ENCODE assay signal across 25 mouse cellular contexts in the genomic region with DNA sequence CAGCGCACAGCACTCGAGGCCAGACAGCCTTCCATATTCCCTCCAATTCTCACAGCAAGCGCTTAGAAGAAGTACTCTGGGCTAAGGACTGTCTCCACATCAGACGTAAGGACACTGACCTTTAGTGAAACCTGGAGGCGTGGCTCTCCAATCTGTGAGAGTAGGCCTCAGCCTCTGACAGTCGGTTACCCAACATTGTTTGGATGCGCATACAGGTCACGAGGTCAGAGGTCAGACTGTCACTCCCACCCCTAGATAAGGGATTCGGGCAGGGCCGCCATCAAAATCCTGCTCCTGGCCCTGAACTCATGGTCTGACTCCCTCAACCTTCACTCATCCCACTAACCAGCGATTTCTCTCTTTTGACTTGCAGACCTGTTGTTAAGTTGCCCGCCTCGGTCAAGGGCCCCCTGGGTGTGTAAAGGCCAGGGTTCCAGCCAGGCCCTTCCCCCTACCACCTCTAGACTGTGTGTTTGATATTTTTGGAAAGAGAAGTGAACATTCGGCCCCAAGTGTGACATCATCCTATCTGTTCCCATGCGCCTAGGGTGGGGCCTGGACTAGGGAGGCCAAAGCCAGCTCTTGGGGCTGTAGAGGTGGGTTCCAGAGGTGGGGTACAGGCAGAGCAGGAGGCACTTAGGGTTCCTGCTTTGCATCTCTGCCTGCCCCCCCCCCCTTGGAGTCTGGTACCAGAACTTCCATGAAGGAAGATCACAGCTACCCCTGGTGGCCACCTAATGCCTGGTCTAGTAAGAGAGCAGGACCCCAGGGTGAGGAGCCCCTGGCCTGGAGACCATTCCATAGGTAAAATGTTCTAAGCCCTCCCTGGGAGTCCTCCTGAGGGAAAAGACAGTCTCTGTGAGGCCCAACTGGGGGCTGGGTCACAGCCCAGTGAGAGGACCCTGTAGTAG. TPM values are rescaled to one million over a fixed set of nuclear protein-coding genes. Genes with fewer than 3 reads are reported as not detected.
DNase-seq lines count a peak whose midpoint lies in the region; TF ChIP-seq lines count a peak whose summit lies in the region.
"Had no signal": no experiment of that assay in that cellular context is flagged by ENCODE, and none has a peak within 500 bp of the region (broad histone marks: within the 10 kb centered on the region; RNA-seq: fewer than 3 reads in every experiment).

No protein-coding gene starts in this region.

- peaks cover 6% of the 10 kb centered on the region; the same call in 1 of the 2 replicates for H3K36me3 ChIP-seq in heart, adult 2 months (ENCODE audit: control insufficient read depth, insufficient read depth, low read length)
- H3K36me3 ChIP-seq: heart, embryonic 10.5 days; kidney, embryonic 15.5 days had no signal

- WGBS in heart, adult 2 months, result 83% methylated on average over 15 of the region's 15 CpGs

- TF ChIP-seq CTCF in heart, adult 2 months (IDR thresholded peaks at IDR 0.05), result peak; percentile 27
- peak; percentile 50 for TF ChIP-seq CTCF in layer of hippocampus, adult 2 months (conservative IDR thresholded peaks at IDR 0.05)

- peak overlapping the region; percentile 84; the same call in 1 of the 2 replicates for H3K27ac ChIP-seq in heart, adult 2 months
- H3K27ac ChIP-seq in layer of hippocampus, adult 2 months, result no peak overlapping the region
- H3K27ac ChIP-seq: heart, embryonic 10.5 days; hindbrain, embryonic 14.5 days; kidney, embryonic 15.5 days had no signal

- DNase-seq in heart, adult 2 months, result no peak
- DNase-seq in heart, adult 8-10 months (ENCODE audit: low spot score), result no peak
- no peak for DNase-seq in layer of hippocampus, adult 2 months (ENCODE audit: low spot score in 2 of 2)
- DNase-seq in layer of hippocampus, adult 11-12 months (ENCODE audit: low spot score), result no peak
- DNase-seq in retina, embryonic 14.5 days (ENCODE audit: low spot score), result peak; percentile 24
- DNase-seq in retina, postnatal 1 day, result no peak
- no peak for DNase-seq in spleen, postnatal 10 days (ENCODE audit: low spot score in 2 of 2)
- DNase-seq in urinary bladder, postnatal 36 days (ENCODE audit: low spot score in 2 of 2), result no peak
- DNase-seq: B cell, adult 2 months; cerebellum, adult 11 months; cerebellum, postnatal 36 days; lung, postnatal 4 days; midbrain, embryonic 14.5 days; right cerebral cortex, adult 18-20 months; thymus, postnatal 4 days had no signal

- TF ChIP-seq POLR2A in heart, adult 2 months (IDR thresholded peaks at IDR 0.05; ENCODE audit: insufficient read depth, low read depth, low read length), result no peak

- H3K4me1 ChIP-seq in heart, adult 2 months (ENCODE audit: control insufficient read depth, insufficient read depth, low read length), result peaks cover 16% of the 10 kb centered on the region

- no peaks in the 10 kb centered on the region for H3K27me3 ChIP-seq in heart, adult 2 months (ENCODE audit: control insufficient read depth, insufficient read depth, low read length)
- H3K27me3 ChIP-seq: kidney, embryonic 15.5 days had no signal

- no peak overlapping the region for H3K9ac ChIP-seq in heart, adult 2 months (ENCODE audit: low read depth, low read length)
- H3K9ac ChIP-seq: hindbrain, embryonic 14.5 days; kidney, embryonic 15.5 days had no signal

- intact Hi-C loops in heart, adult 2 months (cut with DNase I), result loop anchor here (10.0 kb wide), 1 partner anchor 565 kb away; no protein-coding TSS in a partner anchor

- H3K4me3 ChIP-seq in heart, adult 2 months, result no peak overlapping the region
- no peak overlapping the region for H3K4me3 ChIP-seq in layer of hippocampus, adult 2 months
- H3K4me3 ChIP-seq: heart, embryonic 10.5 days; kidney, embryonic 15.5 days had no signal

- TF ChIP-seq EP300 in heart, adult 2 months (IDR thresholded peaks at IDR 0.05; ENCODE audit: insufficient read depth, low read depth, low read length), result no peak

- no peaks in the 10 kb centered on the region for H3K79me2 ChIP-seq in heart, adult 2 months (replicated peaks; ENCODE audit: control insufficient read depth, insufficient read depth, low read length)

RNA-seq across cellular contexts. Expression of gene Cldn19, which starts 4.4 kb away (rescaled TPM):
- total RNA-seq in heart, adult 2 months (2021), result not detected
- polyA plus RNA-seq in heart, adult 2 months (2012; rRNA removed), result 0.37 TPM in 1 of 2 replicates, not detected in the other
- total RNA-seq in heart, adult 8-10 months (2022), result not detected
- total RNA-seq in layer of hippocampus, adult 2 months (2021), result under 1 TPM; 0.37 to 0.69 TPM
- polyA plus RNA-seq: activated CD4-positive, CD25-positive, alpha-beta regulatory T cell, adult 4 months; embryonic facial prominence, embryonic 11.5 days; heart, embryonic 10.5 days; spleen, adult 2 months; testis, adult 2 months had no signal

RNA-seq across cellular contexts. Expression of gene P3h1, which starts 26.9 kb away (rescaled TPM):
- 10 to 100 TPM; 10.5 to 10.8 TPM for total RNA-seq in heart, adult 2 months (2021)
- polyA plus RNA-seq in heart, adult 2 months (2012; rRNA removed), result 14.5 and 17.8 TPM in 2 replicates
- total RNA-seq in heart, adult 8-10 months (2022), result 10 to 100 TPM in 2 of 4 experiments, 1 to 10 TPM in 2; 9.1 to 10.8 (median 10.3) TPM
- total RNA-seq in layer of hippocampus, adult 2 months (2021), result 1 to 10 TPM; 9.6 to 9.9 TPM

RNA-seq across cellular contexts. Expression of gene AU022252, which starts 27.1 kb away (rescaled TPM):
- 10 to 100 TPM; 17.7 to 24.8 TPM for total RNA-seq in heart, adult 2 months (2021)
- 6.4 and 11.2 TPM in 2 replicates for polyA plus RNA-seq in heart, adult 2 months (2012; rRNA removed)
- total RNA-seq in heart, adult 8-10 months (2022), result 10 to 100 TPM; 15.8 to 26.5 (median 22.3) TPM
- 10 to 100 TPM; 30.5 to 31.9 TPM for total RNA-seq in layer of hippocampus, adult 2 months (2021)

RNA-seq across cellular contexts. Expression of gene Ybx1, which starts 34.8 kb away (rescaled TPM):
- 100 to 1,000 TPM; 773 to 861 TPM for total RNA-seq in heart, adult 2 months (2021)
- 266 and 385 TPM in 2 replicates for polyA plus RNA-seq in heart, adult 2 months (2012; rRNA removed)
- total RNA-seq in heart, adult 8-10 months (2022), result 100 to 1,000 TPM; 675 to 878 (median 780) TPM
- 100 to 1,000 TPM; 266 to 269 TPM for total RNA-seq in layer of hippocampus, adult 2 months (2021)

RNA-seq across cellular contexts. Expression of gene Tmem269, which starts 41.6 kb away (rescaled TPM):
- total RNA-seq in heart, adult 2 months (2021), result not detected
- polyA plus RNA-seq in heart, adult 2 months (2012; rRNA removed), result 0.16 and 0.67 TPM in 2 replicates
- not detected for total RNA-seq in heart, adult 8-10 months (2022)
- under 1 TPM; 0.77 to 0.93 TPM for total RNA-seq in layer of hippocampus, adult 2 months (2021)
- total RNA-seq: gastrocnemius, adult 18-20 months; layer of hippocampus, postnatal 10 days had no signal
- polyA plus RNA-seq: embryonic facial prominence, embryonic 11.5 days; heart, embryonic 10.5 days; hindbrain, embryonic 14.5 days; kidney, embryonic 15.5 days; limb, embryonic 11.5 days had no signal
